Mouse (Mus musculus) spleen, embryonic (tissue): ENCODE measurements around the gene Itpripl2.

Source experiments
- CTCF ChIA-PET: fragments of 350-600 bp; sonication (Branson Sonifier 250); formaldehyde crosslinking; loops from one replicate; lab custom pipeline; 2022; lab: Charles Lee

The Itpripl2 gene

DNA sequence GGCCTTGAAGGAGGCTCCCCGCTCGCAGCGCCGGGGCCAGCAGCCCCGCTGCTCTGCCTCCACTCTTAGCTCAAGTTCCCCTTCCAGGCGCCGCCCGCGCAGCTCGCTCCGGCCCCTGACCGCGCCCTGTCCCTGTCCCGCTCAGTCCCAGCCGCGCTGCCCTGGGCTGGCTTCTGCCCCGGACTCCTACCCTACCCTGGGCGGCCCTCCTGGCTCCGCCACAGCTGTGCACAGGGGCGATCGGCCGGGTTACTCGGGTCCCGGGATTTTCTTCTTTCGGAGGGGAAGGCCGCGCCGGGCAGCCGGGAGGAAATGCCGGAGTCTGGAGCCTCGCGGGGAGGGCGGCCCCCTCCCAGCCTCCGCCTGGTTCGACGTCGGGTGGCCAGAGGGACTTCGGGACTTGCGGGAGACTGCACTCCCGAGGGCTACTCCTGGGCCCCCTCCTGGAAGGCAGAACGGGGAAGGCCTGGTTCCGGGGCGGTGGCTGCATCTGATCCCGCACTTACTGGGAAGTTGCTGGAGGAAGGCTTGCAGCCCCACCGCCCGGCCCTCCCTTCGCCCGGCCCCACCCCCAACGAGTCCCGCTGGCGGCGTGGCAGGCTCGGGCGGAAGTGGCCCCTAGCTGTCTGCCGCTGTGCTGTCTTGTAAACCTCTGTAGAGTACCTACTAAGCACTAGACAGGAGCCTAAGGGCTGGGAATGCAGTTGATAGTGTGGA, at the start of gene Itpripl2:
Gene Itpripl2 (minus strand): TSS at position 545 of the 717 bp plus-strand sequence.
- CTCF ChIA-PET = no interaction called here

DNA sequence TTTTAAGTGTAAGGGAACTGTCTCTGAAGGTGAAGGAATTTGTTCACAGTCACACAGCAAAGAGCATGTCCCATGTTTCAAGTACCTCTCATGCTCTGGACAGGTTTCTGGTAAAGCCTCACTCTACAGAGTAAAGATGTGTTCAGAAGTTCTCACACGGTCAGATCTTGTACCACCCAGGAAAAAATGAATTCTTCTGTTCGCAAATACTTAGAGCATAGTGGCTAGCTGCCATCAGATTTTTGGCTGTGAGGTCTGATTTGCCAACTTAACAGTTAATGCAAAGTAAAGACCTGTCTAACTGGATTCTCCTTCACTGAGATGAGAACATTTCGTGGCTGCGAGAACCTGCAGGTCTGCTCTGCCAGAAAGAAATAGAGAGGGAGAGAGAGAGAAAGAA, 43.3 kb upstream of the Itpripl2 start:
- CTCF ChIA-PET = no interaction called here

DNA sequence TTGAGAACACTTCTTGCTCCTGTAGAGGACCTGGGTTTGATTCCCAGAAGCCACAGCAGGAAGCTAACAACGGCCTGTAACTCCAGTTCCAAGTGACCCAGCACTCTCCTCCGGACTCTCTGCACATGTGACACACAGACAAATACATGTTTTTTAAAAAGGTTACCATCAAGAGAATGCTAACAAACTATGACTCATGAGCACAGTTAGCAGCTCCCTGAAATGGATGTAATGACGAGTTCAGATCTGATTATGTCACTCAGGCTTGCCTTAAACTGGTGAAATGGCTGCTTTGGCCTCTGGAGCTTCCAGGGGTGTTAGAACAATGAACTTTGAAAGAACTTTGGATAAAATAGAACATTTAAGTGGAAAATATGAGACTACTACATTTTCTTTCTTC, 42.6 kb upstream of the Itpripl2 start:
- CTCF ChIA-PET = no interaction called here

DNA sequence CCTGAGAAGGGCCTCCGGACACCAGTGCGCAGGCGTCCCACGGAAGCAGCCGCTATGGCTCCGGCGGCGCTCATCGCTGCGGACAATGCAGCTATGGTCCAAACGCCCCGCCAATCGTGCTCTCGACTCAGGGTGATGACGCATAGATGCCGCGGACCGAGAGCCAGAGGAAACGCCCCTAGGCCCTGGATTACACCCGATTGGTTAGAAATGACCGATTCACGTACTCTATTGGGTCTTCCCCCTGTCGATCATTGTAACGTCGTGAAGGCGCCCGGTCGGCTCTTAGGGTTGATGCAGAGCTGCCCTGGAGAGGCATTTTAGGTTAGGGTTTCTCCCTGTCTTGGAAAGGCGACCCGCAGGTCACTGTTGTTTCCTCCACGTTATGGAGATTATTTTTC, 41.4 kb upstream of the Itpripl2 start, which contains the start of gene Coq7:
Gene Coq7 (minus strand): TSS at position 179 of the 401 bp plus-strand sequence.
- CTCF ChIA-PET = no interaction called here

DNA sequence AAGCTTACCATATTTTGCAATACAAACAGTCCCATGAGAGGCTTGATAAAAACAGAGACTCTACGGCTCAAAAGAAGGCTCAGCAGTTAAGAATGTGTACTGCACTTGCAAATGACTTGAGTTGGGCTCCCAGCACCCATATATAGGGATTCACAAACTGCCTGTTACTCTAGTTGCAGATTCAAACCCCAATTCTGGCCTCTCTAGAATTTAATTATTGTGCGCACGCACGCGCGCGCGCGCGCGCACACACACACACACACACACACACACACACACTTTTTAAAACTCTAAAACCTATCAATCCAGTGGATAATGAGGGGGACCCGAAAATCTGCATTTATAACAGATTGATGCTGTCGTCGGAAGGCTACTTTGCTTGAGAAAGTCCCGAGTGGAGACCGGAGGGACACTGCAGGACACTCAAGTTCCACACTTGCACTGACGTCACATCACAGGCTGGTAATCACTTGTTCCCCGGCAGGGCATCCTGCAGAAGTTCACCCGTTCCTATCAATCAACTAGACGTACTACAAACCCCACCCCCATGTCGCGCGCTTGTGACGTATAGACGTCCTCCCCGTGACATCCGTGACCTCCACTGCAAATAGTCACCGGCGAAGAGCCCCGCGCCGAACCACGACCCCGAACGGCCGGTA, 40.9 kb upstream of the Itpripl2 start:
- CTCF ChIA-PET = no interaction called here

DNA sequence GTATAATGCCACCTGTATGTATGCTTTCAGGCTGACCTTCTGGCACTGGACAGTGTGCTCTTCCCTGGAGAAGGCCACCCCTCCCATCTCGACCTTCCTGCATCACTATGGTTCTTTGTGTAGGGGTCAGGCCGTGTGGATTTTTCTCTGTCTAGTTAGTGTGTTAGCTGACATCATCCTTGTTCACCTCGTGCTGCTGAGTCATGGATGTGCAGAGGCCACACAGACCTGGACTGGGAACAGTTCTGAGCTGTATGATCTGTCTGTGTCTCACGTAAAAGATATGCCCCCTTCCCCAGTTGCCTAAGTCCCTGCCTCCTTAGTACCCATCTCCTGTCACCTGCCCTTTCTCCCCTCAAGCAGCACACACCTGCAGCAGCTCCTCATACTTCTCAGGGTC, 35.2 kb upstream of the Itpripl2 start:
- CTCF ChIA-PET = no interaction called here

DNA sequence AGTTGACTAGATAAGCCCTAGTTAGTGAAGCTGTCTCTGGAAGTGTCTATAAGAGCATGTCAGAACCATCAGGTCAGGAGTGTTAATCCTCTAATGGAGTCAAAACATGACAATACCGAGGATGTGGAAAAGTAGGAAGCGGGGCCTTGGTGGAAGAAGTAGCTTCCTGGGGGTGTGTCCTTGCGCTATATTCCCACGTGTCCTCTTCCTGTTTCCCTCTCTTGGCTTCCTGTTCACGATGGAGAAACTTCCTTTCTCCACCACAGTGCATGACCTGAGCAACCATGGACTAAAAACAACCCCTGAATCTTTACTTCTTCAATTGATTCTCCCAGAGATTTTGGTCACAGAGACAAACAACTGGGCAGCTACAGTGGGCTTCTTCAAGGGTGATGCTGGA, 30.3 kb upstream of the Itpripl2 start:
- CTCF ChIA-PET = no interaction called here

DNA sequence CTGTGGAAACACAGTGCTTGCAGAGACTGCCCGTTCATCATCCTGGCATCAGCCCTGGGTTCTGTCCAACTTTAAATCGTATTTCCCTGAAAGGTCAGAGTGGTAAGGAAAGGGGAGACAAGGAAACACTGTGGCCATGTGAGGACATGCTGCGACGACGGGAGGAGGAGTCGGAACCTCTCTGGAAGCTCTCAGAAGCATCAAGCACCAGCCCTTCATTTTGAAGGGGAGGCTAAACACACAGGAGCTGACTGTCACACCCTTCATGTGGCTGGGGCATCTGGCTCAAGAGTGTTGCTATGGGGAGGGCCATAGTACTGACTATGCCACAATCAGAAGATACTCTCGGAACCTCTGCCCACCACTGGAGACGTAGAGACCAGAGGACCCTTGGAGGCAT, 27.9 kb upstream of the Itpripl2 start:
- CTCF ChIA-PET = interaction anchor here (0.6 kb wide), 1 partner anchor 66 kb away, joined by 9 read pairs; no protein-coding TSS in a partner anchor

DNA sequence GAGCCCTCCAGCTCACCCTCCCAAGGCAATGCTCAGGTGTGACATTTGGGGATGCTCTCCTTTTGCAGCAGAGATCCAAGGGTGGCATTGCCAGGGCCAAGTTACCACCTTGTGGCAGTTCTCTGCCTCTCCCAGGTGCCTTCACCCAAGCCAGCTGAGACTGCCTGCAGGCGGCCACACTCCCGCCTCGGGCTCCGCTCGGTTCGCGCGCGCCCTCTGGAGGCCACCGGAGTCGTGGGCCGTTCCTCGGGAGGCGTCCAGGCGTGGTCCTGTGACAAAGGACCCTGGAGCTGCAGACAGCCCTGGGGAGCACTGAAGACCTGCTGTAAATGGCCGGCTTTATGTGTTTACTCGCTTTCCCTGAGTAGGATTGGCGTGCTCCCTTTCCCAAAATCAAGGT, 26.9 kb upstream of the Itpripl2 start:
- CTCF ChIA-PET = no interaction called here

DNA sequence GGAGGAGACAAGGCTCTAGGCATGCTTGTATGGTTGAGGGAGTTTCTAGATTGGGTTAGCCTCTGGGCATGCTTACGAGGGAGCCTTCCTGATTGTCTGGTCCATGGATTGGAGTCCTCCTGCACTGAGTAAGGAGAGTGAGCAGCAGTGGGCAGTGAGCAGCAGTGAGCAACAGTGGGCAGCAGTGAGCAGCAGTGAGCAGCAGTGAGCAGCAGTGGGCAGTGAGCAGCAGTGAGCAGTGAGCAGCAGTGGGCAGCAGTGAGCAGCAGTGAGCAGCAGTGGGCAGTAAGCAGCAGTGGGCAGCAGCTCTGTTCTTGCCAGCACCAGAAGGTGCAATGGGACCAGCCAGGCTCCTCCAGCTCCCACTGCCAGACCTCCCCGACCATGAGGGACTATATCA, 26.0 kb upstream of the Itpripl2 start:
- CTCF ChIA-PET = interaction anchor here (0.7 kb wide), 1 partner anchor 79 kb away, joined by 6 read pairs; no protein-coding TSS in a partner anchor

DNA sequence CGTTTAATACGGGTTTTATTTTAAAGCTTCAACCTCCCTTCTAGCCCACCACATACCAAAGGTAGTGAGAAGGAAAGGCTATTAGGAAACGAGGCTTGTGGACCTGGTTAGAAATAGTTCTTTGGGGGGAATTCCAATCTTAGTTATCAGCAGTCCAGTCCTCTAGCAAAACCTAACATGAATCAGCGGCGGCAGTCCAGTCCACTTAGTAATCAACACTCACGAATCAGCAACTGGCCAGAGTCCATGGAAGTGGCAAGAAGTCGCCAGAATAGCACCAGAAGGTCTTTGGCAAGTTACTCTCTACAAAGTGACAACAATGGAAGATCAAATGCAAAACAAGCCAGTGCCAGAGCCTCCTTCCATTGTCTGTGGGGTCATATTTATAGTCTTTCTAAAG, 16.8 kb upstream of the Itpripl2 start:
- CTCF ChIA-PET = no interaction called here

DNA sequence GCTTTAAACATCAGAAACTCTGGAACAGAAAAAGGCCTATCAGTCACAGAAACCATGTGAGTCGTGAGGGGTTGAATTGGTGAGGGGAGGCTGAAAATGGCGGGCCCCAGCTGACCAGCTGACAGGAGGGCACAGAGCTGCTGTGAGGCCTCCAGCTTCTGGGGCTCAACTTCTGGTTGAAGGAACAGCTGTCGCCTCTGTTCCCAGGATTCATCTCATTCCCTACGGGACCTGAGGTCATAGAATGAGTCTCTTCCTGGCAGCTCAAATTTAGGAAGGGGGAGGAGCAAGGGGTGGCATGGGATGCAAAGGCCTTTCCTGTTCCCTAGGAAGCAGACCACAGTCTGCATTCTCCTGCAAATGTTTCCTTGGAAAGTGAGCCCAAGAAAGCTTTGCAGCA, 12.1 kb upstream of the Itpripl2 start:
- CTCF ChIA-PET = no interaction called here

DNA sequence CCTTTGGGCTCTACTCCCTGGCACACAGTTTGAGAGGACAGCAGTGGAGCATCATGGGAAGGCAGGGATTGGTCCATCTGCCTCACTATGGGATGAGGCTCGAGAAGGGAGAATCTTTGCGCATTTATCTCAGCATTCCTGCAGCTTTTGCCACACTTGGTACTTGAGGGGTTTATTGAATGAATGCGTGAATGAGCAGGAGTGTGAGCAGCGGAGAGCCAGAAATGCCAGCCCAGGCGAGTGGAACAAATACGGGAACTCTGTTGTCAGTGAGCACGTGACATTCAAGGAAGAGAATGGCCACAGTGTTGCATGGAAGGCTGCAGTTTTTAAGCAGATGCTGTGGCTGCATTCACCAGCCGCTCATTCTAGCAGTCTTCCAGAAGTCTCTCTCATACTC, 10.6 kb upstream of the Itpripl2 start:
- CTCF ChIA-PET = no interaction called here

DNA sequence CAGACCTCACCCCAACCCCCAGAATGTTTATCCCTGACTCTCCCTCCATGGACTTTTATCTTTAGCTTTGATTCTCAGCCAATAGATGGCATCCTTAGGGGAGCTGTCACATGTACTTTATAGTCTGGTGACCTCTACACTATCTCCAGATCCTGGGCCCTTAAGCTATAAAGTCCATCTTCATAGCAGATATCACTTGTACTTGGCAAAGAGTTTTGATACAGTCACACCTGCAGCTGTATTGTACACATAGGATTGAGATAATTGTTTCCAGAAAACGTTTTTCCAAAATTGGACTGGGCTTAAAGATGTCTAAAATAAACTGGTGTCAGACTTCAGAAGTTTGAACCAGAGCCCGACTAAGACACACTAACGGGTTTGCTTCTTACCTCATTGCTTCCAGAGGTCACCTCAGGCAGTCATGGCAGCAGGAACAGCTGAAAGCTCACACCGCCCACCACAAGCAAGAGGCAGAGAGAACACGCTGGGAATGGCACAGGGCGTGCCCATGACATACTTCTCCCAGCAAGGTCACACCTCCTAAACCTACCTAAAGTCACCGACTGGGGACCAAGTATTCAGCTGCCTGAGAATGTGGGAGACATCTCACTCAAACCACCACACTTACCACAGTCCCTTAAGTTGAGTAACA, 8.1 kb upstream of the Itpripl2 start:
- CTCF ChIA-PET = no interaction called here

DNA sequence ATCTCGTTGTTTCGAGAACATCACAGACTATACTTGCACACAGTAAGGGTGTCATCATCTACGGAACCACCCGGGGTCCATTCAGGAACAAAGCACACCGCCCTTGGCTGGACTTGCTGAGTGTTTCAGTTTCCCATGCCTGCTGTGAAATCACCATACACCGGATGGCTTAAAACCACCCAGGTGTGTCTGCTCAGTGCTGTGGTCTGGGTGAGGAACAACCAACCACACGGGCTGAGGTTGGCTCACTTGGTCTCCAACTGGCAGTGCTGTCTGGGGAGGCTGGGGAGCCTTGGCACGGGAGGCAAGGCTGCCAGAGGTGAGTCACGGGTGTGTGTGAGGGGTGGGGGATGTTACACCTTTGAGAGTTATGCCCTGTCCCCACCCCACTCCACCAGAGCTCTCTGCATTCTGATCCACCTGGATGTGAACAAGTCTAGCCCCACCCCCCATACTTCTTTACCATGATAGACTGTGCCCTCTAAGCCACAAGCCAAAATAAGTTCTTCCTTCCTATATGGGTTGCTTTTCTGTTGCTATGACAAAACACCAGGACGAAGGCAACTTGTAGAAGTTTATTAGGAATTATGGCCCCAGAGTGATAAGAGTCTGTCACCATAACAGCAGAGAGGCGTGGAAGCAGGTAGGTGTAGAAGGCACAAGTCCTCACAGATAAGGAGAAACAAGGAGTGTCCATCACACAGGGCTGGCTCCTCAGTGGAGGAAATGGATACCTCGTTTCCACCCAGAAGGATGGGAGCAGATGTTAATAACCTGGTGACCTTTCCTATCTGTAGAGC, 7.4 kb upstream of the Itpripl2 start:
- CTCF ChIA-PET = no interaction called here

DNA sequence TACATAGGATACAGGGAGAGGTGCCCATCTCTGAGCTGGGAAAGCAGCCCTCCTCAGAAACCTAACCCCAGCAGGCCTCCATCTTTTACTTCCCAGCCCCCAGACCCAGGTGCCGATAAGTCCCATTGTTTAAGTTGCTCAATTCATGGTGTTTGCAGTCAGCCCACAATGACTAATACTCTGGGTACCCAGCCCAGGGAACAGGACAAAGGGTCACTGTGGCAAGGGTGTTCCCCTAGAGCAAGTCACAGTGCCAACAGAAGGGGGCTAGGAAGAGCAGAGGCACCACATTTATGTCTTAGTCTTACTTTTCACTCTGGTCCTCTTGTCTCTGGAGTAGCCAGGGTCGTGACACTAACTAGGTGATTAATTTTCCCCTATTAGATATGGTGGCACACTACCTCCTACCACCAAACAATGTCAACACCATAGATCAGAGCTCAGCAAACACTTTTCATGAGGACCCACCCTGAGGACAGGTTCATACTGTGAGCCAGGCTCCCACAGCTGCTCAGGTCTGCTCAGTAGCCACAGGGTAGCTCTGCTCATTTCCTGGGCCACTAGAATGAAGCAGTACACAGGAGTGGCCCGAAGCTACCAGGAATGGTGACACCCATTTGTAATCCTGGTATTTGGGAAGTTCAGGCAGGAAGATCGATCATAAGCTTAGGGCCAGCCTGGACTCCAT, 3.3 kb upstream of the Itpripl2 start:
- CTCF ChIA-PET = no interaction called here

DNA sequence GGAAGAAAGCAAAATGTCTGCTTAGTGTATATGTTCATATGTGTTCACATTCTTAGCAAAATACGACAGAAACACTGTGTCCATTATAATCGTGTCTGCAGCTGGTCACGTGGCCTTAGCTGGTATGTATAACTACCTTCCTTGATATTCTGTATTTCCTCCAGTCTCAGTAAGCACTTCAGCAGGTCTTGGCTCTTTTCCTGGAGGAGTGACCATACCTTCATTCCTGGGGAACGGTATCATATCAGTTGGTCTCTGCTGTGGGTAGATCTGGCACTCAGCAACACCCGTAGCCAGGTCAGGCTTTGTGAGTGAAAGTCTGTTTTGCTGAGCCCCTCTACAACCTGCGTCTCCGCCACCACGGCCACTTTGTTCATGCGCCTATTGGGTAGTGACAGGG, 2.1 kb upstream of the Itpripl2 start:
- CTCF ChIA-PET = no interaction called here

DNA sequence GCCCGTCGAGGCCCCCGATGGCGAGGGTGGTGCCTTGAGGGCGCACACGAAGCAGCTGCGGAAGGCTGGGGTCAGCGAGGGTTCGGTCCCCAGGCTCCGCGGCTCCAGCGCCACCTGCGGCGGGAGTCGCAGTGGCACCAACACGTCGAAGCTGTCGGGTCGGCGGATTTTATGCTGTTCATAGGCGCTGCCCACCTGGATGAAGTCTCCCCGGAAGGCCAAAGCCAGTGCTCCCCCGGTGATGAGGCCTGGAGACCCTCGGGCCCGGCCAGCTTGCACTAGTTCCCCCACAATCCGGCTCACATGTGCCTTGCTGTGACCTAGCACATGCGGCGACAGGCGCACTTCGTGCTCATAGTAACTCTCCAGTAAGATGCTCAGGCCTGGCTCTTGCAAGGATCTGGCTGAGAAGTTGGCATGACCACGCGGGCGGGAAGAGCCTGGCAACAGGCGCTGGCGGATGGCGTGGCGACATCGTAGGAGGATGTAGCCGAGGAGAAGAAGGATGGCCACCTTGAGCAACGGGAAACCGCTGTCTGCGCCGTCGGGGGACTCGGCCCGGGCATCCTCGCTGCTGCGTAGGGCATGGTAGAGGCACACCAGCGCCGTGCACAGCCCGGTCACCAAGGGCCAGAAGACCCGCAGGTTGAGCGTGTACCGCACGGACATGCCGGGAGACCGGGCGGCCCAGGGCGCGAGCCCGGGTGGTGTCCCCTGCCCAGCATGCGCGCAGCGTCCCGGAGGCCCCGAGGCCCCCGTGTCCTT, 927 bp downstream of the Itpripl2 start:
- CTCF ChIA-PET = no interaction called here

DNA sequence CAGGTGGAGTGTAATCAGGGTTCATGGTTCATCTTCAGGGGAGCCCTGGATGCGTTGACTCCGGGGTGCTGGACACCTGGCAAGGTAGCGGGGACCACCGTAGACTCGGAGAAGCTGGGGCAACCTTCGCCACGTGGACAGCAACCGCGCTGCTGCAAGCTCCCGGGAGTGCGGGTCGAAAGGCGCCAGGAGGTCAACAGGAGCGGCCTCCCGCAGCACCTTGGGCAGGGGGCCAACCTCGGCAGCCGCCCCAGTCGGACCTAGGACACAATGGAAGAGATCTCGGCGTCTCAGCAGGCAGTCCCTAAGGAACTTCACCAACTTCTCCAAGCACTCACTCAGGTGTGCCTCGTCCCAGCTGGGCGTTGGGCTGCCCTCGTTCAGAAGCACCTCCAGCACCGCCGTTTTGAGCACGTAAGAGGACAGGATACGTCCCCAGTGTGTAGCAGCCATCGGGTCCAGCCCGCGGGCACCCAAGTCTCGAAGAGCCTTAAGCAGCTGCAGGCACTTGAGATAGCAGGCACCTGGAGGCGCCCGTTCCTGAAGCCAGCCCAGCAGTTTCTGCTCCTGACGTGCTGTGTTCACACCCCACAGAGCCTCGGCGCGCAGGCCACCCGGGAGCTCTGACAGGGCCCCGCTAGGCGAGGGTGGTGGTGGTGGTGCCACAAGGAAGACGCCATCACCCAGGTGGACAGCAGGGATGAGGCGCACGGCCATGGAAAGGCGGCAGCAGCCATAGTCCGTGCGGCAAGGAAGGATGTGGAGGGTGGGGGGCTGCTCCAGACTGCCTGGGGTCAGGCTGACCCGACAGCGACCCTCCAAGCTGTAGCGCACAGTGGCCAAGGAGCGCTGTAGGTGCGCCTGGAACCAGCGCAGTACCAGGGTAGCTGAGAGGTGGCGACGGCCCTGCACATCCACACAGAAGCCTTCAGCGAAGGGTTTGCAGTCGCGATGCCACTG, 1.8 kb downstream of the Itpripl2 start:
- CTCF ChIA-PET = no interaction called here
